Mouse (Mus musculus) megakaryocyte, embryonic 14.5 days (primary cell): ENCODE results near the gene Cd34. TPM values are rescaled to one million over a fixed set of nuclear protein-coding genes. Genes with fewer than 3 reads are reported as not detected.

Experiments used
- H3K27me3 ChIP-seq: replicated peaks from 2 replicates; pipeline ENCODE3; 2012; ENCODE audit warnings: inconsistent platforms
- H3K36me3 ChIP-seq: replicated peaks from 2 replicates; pipeline ENCODE3; 2012; ENCODE audit warnings: low read length, inconsistent platforms, mixed read lengths
- H3K4me1 ChIP-seq: 2 replicates; pipeline ENCODE4 v1.6.1; 2012; ENCODE audit warnings: inconsistent platforms
- H3K4me3 ChIP-seq: replicated peaks from 2 replicates; pipeline ENCODE3; 2012; ENCODE audit warnings: moderate library complexity, mild to moderate bottlenecking, inconsistent platforms
- H3K9me3 ChIP-seq: 2 replicates; pipeline ENCODE4 v1.6.1; 2012; ENCODE audit warnings: inconsistent platforms
- FLI1 ChIP-seq: IDR thresholded peaks from 2 replicates; pipeline ENCODE4 v1.6.1; 2012; ENCODE audit warnings: low read length, inconsistent platforms, mixed read lengths
- GATA1 ChIP-seq: IDR thresholded peaks from 3 replicates; pipeline ENCODE4 v1.6.1; 2012; ENCODE audit warnings: mixed read lengths, low read length, inconsistent platforms, borderline replicate concordance
- polyA plus RNA-seq: library from polyadenylated mRNA; stranded (reverse); fragments of >175 nt; gene quantifications from 2 replicates; pipeline ENCODE4 v1.2.3, GENCODE M21; 2012; ENCODE audit warnings: low replicate concordance; ENCODE audit not compliant: insufficient read depth

Gene Cd34
- polyA plus RNA-seq, 1 experiment: 22.5 TPM

DNA sequence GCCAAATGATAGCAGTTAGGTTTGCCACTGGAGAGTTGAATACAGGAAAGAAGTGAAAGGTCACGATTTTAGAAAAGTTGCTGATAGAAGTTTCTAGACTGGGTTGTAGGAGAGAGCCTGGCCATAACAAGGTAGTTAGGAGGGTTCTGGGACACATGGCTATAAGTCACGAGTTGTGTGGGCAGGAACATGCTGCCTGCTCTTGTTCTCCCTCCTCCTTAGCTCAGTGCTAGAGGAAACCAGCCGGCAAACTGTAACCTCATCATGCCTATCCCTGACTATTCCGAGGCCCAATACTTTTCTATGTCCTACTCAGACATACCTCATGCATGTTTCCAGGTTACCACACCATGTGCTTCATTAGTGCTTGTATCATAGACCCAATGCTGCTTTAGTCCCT is 64.7 kb downstream of the Cd34 start:
- TF ChIP-seq FLI1: no peak
- no peak for TF ChIP-seq GATA1
- Histone ChIP-seq H3K36me3 (no peaks in the 10 kb centered on the region), H3K27me3 (peaks cover 9% of the 10 kb centered on the region), H3K9me3 (no peaks in the 10 kb centered on the region), H3K4me1 (peaks cover 37% of the 10 kb centered on the region), H3K4me3 (no peak overlapping the region)

DNA sequence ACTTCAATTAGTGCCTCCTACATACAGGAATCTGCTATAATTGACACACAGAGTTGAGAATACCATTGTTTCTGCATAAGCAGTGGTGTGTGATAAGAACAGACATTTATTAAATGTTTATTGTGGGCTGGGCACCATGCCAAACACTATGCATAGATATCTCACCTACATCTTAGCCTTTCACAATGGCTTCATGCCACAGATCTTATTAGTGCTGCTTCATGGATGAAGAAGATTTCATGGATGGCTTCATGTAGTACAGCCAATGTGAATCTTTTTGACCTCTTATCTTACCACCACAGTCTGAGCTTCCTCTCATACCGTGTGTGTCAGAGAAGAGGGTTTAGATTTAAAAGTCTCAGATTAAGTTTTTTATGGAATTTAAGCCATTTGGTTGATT is 65.6 kb downstream of the Cd34 start:
- Histone ChIP-seq H3K4me3 (no peak overlapping the region), H3K36me3 (no peaks in the 10 kb centered on the region), H3K27me3 (peaks cover 9% of the 10 kb centered on the region), H3K9me3 (no peaks in the 10 kb centered on the region), H3K4me1 (peaks cover 34% of the 10 kb centered on the region)
- TF ChIP-seq GATA1 (no peak), FLI1 (no peak)

DNA sequence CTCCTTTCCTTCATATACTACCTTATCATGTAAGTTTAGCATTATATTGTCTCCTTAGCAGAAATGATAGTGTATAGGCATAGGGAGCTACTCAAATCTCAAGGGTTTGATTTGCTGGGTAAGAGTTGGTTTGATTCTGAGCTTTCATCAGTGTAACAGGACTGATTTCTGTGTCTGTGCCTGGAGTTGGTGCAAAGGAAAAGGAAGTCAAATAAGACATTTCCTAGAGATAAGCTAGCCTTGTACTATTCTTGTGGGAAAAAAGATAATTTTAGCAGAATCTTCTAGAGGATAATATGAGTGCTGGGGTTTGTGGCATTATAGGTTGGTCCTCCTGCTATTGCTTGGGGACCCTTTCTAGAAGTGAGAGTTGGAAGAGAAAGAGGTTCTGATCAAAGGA is 67.6 kb downstream of the Cd34 start:
- Histone ChIP-seq H3K4me1 (peaks cover 27% of the 10 kb centered on the region), H3K27me3 (peaks cover 9% of the 10 kb centered on the region), H3K9me3 (no peaks in the 10 kb centered on the region), H3K4me3 (no peak overlapping the region), H3K36me3 (no peaks in the 10 kb centered on the region)
- no peak for TF ChIP-seq FLI1
- TF ChIP-seq GATA1: no peak

Other genes starting within 250 kb of the Cd34 start
- 0.08 TPM in 1 of 2 replicates, not detected in the other for gene Cd46, start 153.4 kb downstream of the Cd34 start, polyA plus RNA-seq
- gene Cr1l, start 192.8 kb downstream of the Cd34 start, polyA plus RNA-seq: 4.4 and 8.3 TPM in 2 replicates
- gene Cr2, start 237.9 kb downstream of the Cd34 start, polyA plus RNA-seq: not detected in 2 replicates